Mouse (Mus musculus): ENCODE measurements at regions not wholly inside any gene's neighbourhood (a gene's known extent, or its start where the extent isn't known, plus 50 kb on each side); places are given as distances from the start of the nearest gene placed in this dataset.
"Not testable (repeated sequence)": the region's sequence is repeated elsewhere in the genome, so short reads cannot be mapped to it uniquely, and the experiment has no call there.

DNA sequence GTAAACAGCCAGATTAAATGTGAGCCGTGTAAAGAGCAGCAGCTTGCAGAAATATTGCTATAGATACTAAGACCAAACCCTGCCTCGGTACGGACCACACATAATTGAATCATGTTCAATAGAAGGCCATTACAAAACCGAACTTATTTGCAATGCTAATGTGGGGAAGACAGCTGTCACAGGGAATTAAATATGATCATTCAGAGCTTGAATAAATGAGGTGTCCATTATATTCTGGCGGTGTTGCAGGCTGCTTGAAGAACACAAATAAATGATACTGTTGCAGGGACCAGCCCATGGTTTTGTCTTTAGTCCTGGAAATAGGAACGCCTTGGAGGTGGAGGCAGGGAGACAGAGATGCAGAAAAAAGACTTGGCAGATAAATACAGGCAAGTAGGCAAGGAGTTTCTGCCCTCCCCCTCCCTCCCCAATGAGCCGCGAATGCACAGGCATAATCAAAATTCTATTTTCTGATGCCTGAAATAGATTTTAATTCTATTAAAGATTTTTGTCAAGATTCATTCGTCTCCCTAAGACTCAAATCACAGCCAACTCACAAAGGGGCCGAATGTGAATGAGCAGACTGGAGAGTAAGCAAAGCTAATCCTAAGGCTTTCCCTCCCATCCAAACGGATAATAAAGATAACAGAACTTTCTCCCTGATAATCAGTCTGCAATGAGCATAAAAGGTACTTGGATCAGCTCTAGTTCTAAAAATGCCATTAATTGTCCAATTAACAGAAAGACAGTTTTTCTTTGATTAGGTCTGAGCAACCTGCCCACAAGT lies 147.6 kb downstream of the Brms1l start:
- TF ChIP-seq POLR2A (IDR thresholded peaks at IDR 0.05; ENCODE audit: borderline replicate concordance, extremely low read depth, insufficient read depth, insufficient read length, poor library complexity, severe bottlenecking), result no peak
- no peak for TF ChIP-seq CTCF (IDR thresholded peaks at IDR 0.05; ENCODE audit: borderline replicate concordance, extremely low read depth, insufficient read depth, insufficient read length)

DNA sequence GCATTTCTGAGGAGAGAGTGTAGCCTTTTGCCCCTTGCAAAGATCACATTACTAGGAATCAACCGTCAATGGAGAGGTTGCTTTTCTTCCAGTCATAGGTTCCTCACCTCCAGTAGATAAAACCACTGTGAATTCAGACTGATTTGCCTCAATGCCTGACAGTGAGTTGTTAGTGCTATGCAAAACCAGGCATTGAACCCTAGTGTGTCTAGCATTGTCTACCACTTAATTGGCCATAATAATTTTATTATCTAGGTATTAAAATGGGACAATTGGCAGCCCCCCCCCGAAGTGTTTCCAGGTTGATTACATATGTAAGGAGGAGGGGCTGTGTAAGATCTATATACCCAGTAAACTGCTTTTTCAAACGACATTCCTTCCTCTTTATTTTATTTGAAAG lies 147.0 kb downstream of the Brms1l start:
- DNase-seq (ENCODE audit: low read depth), result no peak
- TF ChIP-seq POLR2A (IDR thresholded peaks at IDR 0.05; ENCODE audit: borderline replicate concordance, extremely low read depth, insufficient read depth, insufficient read length, poor library complexity, severe bottlenecking) (no peak), CTCF (IDR thresholded peaks at IDR 0.05; ENCODE audit: borderline replicate concordance, extremely low read depth, insufficient read depth, insufficient read length) (no peak)

More for the DNA sequence above, 147.6 kb downstream of the Brms1l start:
- peak; percentile 94 for DNase-seq (ENCODE audit: low read depth)

DNA sequence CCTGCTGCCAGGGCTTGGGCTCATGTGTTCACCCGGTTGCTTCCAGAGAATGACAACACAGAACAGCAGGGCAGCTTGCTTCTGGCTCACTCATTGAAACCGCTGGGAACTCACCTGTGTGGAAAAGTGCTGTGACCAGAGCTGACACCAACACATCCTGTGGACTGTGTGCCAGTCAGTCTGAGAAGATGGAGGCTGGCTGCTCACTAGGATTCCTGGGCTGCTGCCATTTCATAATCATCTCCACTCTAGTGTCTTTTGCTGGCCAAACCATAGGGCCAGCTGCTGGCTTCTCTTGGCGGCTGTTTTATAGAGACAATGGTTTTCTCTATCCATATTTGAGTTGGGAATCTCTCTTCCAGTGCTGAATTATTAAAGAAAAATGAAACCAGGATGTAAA lies 138.1 kb downstream of the Brms1l start:
- TF ChIP-seq POLR2A (IDR thresholded peaks at IDR 0.05; ENCODE audit: borderline replicate concordance, extremely low read depth, insufficient read depth, insufficient read length, poor library complexity, severe bottlenecking) (no peak), CTCF (IDR thresholded peaks at IDR 0.05; ENCODE audit: borderline replicate concordance, extremely low read depth, insufficient read depth, insufficient read length) (no peak)
- peak; percentile 28 for DNase-seq (ENCODE audit: low read depth)

DNA sequence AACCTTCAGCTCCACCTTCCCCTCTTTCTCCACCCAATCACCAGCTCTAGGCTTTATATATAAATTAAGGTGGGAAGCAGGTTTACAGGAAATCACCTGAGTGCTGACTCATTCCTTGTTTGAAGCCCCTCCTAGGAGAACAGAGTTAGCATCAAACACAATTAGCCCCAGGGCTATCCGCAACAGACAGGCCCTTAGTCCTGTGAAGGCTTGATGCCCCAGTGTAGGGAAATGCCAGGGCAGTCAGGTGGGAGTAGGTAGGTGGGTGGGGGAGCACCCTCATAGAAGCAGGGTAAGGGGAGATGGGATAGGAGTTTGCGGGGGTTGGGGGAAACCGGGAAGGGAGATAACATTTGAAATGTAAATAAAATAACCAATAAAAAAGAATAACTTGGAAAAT lies 123.2 kb downstream of the Brms1l start:
- DNase-seq (ENCODE audit: low read depth), result not testable (repeated sequence)

DNA sequence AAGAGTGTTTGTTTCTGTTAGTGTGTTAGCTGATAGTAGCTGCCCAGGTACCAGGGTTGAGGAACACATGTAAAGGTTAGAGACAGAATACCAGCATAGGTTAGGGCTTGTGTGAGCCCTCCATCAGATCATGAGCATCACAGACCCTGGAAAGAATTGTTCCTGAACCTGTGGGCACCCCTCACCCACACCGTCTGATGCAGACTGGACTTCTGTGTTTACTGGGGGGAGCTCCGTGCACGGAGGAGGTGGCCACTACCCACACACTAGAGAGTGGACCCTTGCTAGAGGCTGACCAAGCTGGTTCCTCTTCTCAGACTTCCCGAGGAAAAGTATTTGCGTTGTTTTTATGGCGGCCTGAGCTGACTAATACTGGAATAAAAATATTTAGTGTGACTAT lies 104.4 kb downstream of the Brms1l start:
- DNase-seq (ENCODE audit: low read depth), result no peak
- TF ChIP-seq POLR2A (IDR thresholded peaks at IDR 0.05; ENCODE audit: borderline replicate concordance, extremely low read depth, insufficient read depth, insufficient read length, poor library complexity, severe bottlenecking) (no peak), CTCF (IDR thresholded peaks at IDR 0.05; ENCODE audit: borderline replicate concordance, extremely low read depth, insufficient read depth, insufficient read length) (no peak)

DNA sequence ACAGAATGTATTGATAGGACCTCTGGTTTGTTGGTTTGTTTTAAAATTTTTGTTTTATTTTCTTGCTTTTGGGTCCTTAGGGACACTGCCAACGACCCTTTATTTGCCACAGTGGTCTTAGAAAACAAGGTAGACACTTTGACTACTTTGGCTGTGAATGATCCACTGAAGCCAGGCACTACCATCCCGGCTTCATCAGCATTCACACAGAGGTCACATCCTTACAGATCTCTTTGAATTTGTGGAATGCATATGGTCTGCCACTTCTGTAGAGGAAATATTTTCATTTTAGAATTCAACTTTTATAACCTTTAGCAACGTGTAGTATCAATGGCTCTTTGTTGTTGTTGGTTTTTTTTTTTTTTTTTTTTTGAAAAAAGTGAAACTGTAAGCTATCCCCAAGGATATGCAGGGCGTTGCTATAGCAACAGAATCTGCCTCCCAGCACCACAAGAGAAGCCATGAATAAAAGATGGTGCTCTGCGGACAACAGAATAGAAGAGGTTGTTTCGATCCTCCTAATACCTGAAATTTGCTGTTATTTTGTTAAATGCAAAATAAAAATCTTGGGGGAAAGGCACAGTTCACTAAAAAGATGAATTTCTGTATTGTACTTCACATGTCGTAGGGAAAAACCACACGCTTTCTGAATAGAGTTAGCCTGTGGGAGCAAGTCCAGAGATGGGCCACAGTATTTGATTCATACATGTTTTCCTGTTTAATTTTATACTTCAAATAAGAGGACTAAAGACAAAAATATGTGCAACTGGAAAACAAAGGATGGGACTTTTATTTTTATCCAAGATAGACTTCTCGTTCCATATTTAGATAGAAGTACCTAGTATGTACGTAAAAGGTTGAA lies 103.4 kb downstream of the Brms1l start:
- TF ChIP-seq CTCF (IDR thresholded peaks at IDR 0.05; ENCODE audit: borderline replicate concordance, extremely low read depth, insufficient read depth, insufficient read length), result no peak
- TF ChIP-seq POLR2A (IDR thresholded peaks at IDR 0.05; ENCODE audit: borderline replicate concordance, extremely low read depth, insufficient read depth, insufficient read length, poor library complexity, severe bottlenecking), result no peak
- peak; percentile 93 for DNase-seq (ENCODE audit: low read depth)

DNA sequence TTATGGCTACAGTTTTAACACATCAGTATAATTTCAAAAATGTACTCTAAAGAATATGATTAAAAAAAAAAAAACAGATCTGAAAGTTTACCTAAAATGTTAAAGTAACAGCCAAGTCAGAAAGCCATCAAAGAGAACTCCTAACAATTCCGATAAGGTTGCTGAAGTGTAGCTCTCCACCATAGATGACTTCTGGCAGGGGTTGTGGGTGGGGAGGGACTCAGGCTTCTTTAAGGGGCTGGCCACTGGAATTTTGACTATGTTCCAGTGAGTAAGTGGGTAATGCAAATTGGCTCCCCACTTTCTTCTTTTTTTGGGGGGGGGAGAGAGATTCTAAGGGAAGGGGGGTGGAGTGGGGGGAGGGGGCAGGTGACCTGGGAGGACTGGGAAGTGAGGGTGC lies 98.0 kb downstream of the Brms1l start:
- no peak for DNase-seq (ENCODE audit: low read depth)
- TF ChIP-seq POLR2A (IDR thresholded peaks at IDR 0.05; ENCODE audit: borderline replicate concordance, extremely low read depth, insufficient read depth, insufficient read length, poor library complexity, severe bottlenecking) (no peak), CTCF (IDR thresholded peaks at IDR 0.05; ENCODE audit: borderline replicate concordance, extremely low read depth, insufficient read depth, insufficient read length) (no peak)

DNA sequence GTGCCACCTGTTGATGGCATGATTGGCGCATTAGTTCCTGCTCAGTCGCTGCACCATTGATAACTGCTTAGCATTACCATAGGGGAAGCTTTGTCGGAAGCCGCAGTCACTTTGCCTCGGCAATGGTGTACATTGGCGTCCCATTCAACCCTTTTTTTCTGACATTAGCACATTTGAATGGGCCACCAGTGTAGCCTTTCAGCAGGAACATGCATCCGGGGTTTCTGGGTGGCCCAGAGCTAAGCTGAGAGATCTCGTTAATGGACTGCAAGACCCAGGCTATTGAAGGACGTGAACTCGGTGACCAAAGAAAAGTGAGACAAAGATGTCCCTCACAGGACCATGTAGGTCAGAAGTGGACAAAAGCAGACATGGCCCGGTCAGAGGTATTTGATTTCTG lies 97.3 kb downstream of the Brms1l start:
- DNase-seq (ENCODE audit: low read depth), result peak; percentile 32
- TF ChIP-seq POLR2A (IDR thresholded peaks at IDR 0.05; ENCODE audit: borderline replicate concordance, extremely low read depth, insufficient read depth, insufficient read length, poor library complexity, severe bottlenecking) (no peak), CTCF (IDR thresholded peaks at IDR 0.05; ENCODE audit: borderline replicate concordance, extremely low read depth, insufficient read depth, insufficient read length) (no peak)

DNA sequence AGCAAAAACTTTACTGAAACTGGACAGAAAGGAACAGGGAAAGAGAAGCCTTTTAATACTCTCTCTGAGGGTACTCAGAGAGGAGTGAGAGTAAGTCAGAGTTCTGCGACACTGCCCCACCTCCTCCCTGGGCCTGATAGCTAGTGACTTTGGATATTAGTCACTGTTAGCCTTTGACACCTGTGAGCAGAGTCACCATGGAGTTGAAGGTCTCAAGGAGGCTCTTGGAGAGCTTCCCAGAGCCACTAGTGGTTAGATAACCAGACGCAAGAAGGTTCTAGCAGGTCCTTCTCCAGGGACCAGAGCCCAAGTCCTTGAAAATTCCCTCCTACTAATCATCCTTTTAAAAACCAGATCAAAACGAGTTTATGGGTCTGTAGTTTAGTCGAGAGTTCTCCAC lies 94.3 kb downstream of the Brms1l start:
- TF ChIP-seq POLR2A (IDR thresholded peaks at IDR 0.05; ENCODE audit: borderline replicate concordance, extremely low read depth, insufficient read depth, insufficient read length, poor library complexity, severe bottlenecking) (no peak), CTCF (IDR thresholded peaks at IDR 0.05; ENCODE audit: borderline replicate concordance, extremely low read depth, insufficient read depth, insufficient read length) (no peak)

DNA sequence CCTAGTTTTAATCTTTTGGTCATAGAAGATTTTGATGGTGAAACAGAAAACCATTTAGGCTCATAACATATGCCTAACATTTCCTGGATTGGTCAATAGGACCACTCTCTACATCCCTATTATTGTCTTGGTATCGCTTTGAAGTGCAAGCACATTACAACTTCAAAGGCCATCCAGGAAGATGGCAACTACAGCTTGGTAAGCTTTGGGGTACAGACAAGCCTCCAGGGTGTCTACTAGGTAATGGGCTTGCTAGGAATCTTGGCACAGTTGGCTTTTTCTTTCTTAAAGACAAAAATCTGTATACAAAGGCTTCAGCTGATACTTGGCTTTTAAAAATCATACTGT lies 90.8 kb downstream of the Brms1l start:
- TF ChIP-seq CTCF (IDR thresholded peaks at IDR 0.05; ENCODE audit: borderline replicate concordance, extremely low read depth, insufficient read depth, insufficient read length) (no peak), POLR2A (IDR thresholded peaks at IDR 0.05; ENCODE audit: borderline replicate concordance, extremely low read depth, insufficient read depth, insufficient read length, poor library complexity, severe bottlenecking) (no peak)
- no peak for DNase-seq (ENCODE audit: low read depth)

More for the DNA sequence above, 94.3 kb downstream of the Brms1l start:
- DNase-seq (ENCODE audit: low read depth), result no peak

DNA sequence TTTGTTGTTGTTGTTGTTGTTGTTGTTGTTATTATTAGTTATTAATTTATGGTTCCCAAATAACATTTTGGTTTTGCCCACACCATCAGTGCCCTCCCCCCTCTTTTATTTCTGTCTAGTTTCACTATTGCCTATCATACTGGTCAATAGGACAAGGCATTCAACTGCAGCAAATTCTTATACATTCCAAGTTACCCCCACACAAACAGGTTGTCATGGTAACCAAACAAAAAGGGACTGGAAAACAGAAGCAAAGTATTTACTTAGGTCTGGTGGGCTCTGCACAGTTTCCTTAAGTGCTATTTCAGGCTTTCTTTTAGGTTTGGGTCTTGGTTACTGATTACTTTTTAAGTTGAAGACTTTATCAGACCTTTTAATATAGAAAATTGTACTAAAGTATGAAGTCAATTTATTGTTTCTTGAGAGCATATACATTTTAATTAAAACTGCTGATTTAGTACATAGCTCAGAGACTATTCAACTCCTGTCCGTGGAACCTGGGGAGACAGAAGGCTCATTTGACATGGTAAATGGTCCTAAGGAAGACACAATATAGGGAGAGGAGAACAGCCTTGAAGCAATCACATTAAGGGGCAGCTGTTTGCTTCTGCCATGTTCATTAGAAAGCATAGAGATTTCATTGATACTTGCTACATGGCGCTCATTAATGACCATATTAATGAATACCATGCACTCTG lies 90.3 kb downstream of the Brms1l start:
- peak; percentile 80 for DNase-seq (ENCODE audit: low read depth)
- TF ChIP-seq POLR2A (IDR thresholded peaks at IDR 0.05; ENCODE audit: borderline replicate concordance, extremely low read depth, insufficient read depth, insufficient read length, poor library complexity, severe bottlenecking), result no peak
- no peak for TF ChIP-seq CTCF (IDR thresholded peaks at IDR 0.05; ENCODE audit: borderline replicate concordance, extremely low read depth, insufficient read depth, insufficient read length)
